Mouse (Mus musculus) G1E (cell line): ENCODE measurements around the gene Zdhhc12.
"Not testable (repeated sequence)": the region's sequence is repeated elsewhere in the genome, so short reads cannot be mapped to it uniquely, and the experiment has no call there.

Source experiments
- CTCF ChIP-seq: IDR thresholded peaks from 2 replicates; pipeline ENCODE4 v1.5.1; 2012; ENCODE audit warnings: low read depth, low read length, inconsistent platforms, mixed read lengths
- GATA1 ChIP-seq: IDR thresholded peaks from 2 replicates; pipeline ENCODE4 v1.6.1; 2012; ENCODE audit warnings: borderline replicate concordance, low read length, inconsistent platforms, mixed read lengths
- POLR2AphosphoS5 ChIP-seq: IDR thresholded peaks from 2 replicates; pipeline ENCODE4 v1.6.1; 2012; ENCODE audit warnings: low read depth, low read length, inconsistent platforms; ENCODE audit not compliant: insufficient replicate concordance
- TAL1 ChIP-seq: conservative IDR thresholded peaks from 2 replicates; pipeline ENCODE4 v1.6.1; 2012; ENCODE audit warnings: low read depth, low read length, inconsistent platforms, mixed read lengths

GRCm38 (mm10) chr2:30055310-30055709 is 38.1 kb downstream of the Zdhhc12 start:
- TF ChIP-seq POLR2AphosphoS5, CTCF, TAL1, GATA1: not testable (repeated sequence)
